Mouse (Mus musculus) cerebellum, adult 2 months (tissue): ENCODE measurements around the gene Msh3.

ENCODE experiments used
- CTCF ChIP-seq: fragments of 200-500 bp; IDR thresholded peaks from 2 replicates; pipeline ENCODE4 v1.5.1; 2011; ENCODE audit warnings: low read depth, mild to moderate bottlenecking, control low read depth, low read length, moderate library complexity, borderline replicate concordance; ENCODE audit not compliant: insufficient read depth
- POLR2A ChIP-seq: fragments of 200-500 bp; IDR thresholded peaks from 2 replicates; pipeline ENCODE4 v1.6.1; 2011; ENCODE audit warnings: low read length, control low read depth, borderline replicate concordance; ENCODE audit not compliant: insufficient read depth

- TF ChIP-seq POLR2A (no peak), CTCF (no peak)
These were observed 24.2 kb downstream of the Msh3 start for GRCm38 (mm10) chr13:92330621-92331020.
